Mouse (Mus musculus): ENCODE data around the gene Gnb5.

- TF ChIP-seq MXI1 (IDR thresholded peaks at IDR 0.05; ENCODE audit: low read depth, low read length) (no peak), CTCF (conservative IDR thresholded peaks at IDR 0.05 in 1 of 2, IDR thresholded peaks at IDR 0.05 in 1 of 2; ENCODE audit: low read depth in 2 of 2, low read length in 2 of 2) (no peak), POLR2A (IDR thresholded peaks at IDR 0.05; ENCODE audit: low read depth, low read length) (no peak), HCFC1 (IDR thresholded peaks at IDR 0.05; ENCODE audit: low read depth, low read length) (no peak), JUND (conservative IDR thresholded peaks at IDR 0.05; ENCODE audit: low read depth, low read length) (peak; percentile 35; the same call in 1 of the 2 replicates), ZC3H11A (IDR thresholded peaks at IDR 0.05; ENCODE audit: low read depth, low read length) (no peak), NELFE (IDR thresholded peaks at IDR 0.05; ENCODE audit: low read depth, low read length) (no peak), E2F4 (IDR thresholded peaks at IDR 0.05; ENCODE audit: insufficient replicate concordance, low read depth, low read length) (no peak), RAD21 (IDR thresholded peaks at IDR 0.05; ENCODE audit: low read depth, low read length) (no peak), EP300 (IDR thresholded peaks at IDR 0.05; ENCODE audit: low read length) (peak; percentile 87), ZKSCAN1 (IDR thresholded peaks at IDR 0.05; ENCODE audit: borderline replicate concordance, low read depth, low read length) (no peak), USF2 (conservative IDR thresholded peaks at IDR 0.05; ENCODE audit: low read depth, low read length) (no peak), USF1 (IDR thresholded peaks at IDR 0.05; ENCODE audit: low read depth, low read length) (no peak)
Measured at GRCm38 (mm10) chr9:75282179-75282578, 23.9 kb upstream of the Gnb5 start.
